Mouse (Mus musculus) adrenal gland, postnatal 36 days (tissue): ENCODE measurements around the gene Mnx1. TPM values are rescaled to one million over a fixed set of nuclear protein-coding genes. Genes with fewer than 3 reads are reported as not detected.
"Not testable (repeated sequence)": the region's sequence is repeated elsewhere in the genome, so short reads cannot be mapped to it uniquely, and the experiment has no call there.

Experiments used
- DNase-seq, 2 experiments: peaks; one replicate each; pipeline ENCODE4 v3.0.0; 2021; ENCODE audit warnings: mixed read lengths in 1 of 2
- total RNA-seq, 2 experiments: library from RNA; stranded (reverse); gene quantifications; 2 replicates each; pipeline ENCODE4 v1.2.3; 2021

The Mnx1 gene
- total RNA-seq, 2 experiments from 2014 or later: not detected

DNA sequence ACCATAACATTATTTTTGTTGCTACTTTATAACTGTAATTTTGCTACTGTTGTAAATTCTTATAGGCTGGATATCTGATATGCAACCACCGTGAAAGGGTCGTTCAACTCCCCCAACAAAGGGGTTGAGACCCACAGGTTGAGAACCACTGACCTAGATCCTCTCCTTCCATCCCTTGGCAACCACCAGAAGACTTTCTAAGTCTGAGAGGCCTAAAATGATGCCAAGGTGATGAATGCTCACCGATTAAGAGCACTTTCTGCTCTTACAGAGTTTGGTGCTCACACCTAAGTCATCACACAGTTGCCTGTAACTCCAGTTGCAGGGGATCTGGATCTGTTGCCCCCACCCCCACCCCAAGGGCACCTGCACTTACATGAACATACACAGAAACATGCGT lies 8.8 kb downstream of the Mnx1 start:
- no peak for DNase-seq

DNA sequence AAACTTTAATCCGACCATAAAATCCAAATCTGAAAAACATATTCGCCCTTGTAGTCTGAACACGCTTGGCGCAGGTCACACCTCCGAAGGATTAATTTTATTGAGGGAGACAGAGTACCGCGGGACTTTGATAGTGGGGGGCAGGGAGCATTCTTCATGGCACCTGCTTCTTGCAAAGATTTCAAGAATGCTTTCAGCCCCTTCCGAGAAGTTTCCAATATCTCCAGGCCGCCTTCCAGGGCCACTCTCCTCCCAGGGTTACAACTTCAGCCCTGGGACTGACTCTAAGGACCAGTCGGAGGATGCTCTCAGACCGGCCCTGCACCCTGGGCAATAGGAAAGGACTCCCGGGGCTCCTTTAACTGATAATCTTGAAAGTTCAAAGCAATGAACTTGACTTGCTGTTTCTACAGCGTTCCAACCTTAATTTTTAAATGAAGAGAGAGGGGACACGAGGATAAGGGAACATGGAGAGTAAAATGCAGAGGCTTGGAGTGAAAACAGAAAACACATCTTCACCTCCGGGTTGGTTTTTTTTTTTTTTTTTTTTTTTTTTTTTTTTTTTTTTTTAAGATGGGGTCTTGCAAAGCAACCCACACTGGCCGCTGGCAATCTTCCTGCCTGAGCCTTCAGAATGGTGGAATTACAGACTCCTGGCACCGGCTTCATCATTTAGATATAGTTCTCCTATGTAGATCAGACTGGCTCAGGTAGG lies 9.8 kb downstream of the Mnx1 start:
- DNase-seq: no peak

DNA sequence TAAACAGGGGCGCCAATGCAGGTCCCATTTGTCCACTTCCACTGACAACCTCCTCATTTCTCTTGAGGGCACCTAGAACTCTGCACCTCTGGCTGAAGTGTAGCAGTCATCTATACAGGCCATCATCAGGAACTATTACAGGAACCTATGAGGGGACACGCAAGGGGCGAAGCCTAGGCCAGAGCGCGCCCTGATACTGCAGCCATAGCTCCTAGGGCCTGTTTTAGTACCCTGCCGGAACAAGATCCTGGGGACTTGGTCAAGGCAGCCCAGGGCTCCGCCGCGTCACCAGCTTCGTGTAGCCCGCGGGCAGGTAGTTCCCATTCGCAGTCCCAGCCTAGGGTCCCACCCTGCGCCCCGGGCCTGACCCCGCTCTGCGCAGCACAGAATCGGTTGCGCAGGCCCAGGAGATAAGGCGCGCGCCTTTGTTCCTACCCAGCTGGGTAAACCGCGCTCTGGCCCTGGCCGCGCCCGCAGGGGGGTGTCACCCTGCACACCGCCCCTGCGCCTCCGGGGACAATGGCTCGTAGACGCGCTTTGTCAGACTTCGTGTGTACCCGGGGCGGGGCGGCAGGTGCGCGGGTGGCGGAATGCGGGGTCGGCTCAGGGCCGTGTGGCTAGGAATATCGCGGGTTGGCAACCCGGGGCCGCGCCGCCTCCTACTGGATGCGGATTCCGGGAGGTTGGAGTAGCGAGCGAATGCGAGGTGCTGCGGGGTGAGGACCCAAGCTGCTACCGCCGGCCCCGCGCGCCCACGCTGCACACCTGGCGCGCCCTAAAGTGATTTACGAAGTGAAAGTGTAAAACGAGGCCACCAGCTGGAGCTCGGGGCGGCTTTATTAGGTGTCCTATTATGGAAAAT lies 10.6 kb downstream of the Mnx1 start:
- no peak for DNase-seq

DNA sequence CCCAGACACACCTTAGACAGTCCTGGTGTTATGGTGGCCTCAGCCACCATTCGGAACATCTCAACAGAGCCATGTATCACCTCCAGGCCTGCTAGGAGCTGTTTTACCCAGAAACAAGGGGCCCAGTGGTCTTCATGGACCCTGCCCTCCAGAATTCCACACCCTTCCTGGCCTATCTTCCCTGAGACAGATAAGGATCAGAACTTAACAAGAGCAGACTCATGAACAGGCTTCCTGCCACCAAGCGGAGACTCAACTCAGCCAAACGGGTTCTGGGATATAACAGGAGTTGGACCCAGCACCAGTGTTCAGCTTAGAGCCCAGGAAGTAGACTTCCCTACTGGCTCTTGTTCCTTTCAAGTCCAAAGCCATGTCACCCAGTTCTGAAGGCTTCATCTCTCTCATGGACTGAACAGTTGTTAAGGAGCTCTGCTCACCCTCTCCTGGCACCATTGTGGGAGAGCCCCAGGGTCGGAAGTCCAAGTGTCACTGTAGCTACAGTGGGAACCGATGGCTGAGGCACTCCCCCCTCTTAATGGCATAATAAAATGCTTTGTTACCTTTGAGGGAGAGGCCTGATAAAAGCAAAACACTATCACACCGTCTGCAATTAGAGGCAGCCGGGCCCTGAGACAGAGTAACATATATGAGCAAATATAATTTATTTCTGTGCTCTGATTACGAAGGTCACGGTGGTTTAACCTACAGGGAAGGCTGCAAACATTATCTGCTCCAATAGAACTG lies 15.2 kb downstream of the Mnx1 start:
- no peak for DNase-seq

DNA sequence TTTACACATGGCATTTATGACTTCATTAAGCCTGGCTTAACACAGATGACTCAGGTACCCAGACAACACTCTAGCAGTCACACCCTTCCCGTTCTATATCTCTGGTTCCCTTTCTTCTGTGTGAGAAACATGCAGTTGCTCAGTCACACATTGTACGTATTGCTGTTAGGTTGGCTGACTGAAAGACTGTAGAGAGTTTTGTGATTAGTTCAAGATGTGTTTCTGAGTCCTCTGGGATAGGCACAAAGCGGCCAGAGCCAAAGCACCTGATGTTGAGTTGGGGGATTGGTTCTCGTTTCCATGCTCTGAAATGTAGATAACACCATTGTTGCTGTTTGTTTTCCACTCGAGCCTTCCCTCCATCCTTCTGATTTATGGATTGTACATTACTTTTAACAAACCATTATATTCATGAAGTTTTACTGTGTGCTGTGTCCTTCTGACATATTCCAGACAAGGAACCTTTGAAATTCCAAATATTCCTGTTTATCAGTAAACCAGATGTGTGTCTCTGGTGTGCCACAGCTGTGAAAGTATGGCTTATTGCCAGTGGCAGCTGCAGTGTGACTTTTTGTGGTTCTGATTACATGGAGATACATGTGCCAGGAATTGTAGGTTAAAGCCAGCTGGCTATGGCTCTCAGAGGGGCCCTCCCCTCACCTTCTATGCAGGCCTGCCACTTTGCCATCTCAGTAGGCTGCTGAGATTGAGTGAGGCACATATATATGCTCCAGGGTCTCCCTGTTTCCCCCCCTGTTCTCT lies 21.2 kb downstream of the Mnx1 start:
- DNase-seq: no peak

DNA sequence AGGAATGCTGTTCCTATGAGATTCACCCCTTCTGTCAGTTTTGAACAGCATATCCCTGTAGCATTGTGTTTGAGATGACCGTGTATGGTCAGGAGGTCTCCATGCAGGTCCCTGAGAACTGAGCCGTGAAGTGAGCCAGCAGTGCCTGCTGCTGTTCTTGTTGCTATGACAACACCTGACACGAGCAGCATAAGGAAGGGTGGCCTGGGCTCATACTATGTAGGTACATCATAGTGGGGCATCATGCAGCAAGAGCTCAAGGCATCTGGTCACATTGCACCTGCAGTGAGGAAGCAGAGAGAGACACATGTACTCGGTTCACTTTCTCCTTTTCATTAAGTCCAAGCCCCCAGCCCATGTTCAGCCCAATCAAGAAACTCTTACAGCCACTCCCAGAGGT lies 25.9 kb downstream of the Mnx1 start:
- no peak for DNase-seq

DNA sequence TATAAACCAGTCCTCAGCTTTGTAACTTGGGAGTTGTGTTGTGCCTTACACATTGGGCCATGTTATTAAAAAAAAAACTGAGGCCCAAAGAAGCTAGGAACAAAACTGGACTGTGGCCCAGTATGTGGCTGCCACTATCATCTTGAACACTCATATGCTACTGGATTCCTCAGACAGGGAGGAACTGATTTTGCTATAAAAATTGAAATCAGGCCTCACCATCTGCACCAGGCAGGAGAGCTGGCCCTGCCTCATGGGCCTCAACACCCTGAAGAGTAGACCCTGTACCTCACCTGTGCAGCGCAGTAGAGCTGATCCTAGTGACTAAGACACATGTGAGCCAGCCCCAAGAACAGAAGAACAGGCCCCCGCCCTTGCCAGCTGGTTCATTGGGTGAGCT lies 33.0 kb downstream of the Mnx1 start:
- no peak for DNase-seq

DNA sequence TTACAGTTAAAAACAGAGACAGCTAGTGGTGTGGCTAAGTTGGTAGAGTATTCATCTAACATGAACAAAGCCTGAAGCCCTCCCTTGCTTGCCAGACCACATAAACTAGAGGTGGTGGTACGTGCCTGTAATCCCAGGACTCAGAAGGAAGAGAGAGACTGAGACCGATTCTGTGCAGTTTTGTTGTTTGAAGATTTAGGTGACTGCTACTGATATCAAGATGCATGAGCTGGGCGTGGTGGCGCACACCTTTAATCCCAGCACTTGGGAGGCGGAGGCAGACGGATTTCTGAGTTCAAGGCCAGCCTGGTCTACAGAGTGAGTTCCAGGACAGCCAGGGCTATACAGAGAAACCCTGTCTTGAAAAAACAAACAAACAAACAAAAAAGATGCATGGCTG lies 41.5 kb downstream of the Mnx1 start:
- DNase-seq: not testable (repeated sequence)

DNA sequence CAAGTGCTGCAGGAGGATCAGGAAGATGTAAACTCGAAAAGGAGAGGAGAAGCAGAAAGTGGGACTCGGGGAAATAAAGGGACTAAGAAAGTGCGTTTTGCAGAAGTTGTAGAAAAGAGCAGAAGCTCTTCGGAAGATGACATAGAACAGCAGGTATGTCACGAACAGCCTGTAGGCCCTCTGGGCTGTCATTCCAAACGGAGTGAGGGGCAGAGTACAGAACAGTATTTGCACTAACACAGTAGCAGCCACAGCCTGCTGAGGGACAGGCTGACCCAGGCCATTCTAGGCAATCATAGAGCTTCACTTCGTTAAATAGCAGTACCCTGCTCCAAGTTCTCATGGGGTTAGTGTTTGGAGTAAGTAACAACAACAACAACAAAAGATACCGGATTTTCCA lies 42.8 kb downstream of the Mnx1 start:
- no peak for DNase-seq

DNA sequence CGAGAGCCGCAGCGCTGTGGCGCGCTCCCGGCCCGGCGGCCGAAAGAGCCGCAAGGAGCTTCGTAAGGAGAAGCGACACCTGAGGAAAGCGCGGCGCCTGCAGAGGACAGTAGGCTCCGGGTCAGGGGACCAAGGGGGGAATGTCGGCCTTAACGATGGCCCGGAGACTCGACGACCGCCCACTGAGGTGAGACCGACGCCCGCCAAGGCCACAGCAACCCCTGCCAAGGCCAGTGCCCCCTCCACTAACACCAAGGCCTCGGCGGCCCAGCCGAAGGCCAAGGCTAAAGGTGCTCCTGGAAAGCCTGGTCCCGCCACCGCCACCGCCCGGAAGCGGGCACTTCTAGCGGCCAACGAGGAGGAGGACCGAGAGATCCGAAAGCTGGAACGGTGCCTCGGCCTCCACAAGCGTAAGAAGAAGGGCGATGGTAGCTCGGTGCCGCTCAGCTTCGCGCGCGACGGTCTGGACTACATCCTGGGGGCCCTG lies 43.4 kb downstream of the Mnx1 start:
- DNase-seq: peak; percentile 71 to 75

DNA sequence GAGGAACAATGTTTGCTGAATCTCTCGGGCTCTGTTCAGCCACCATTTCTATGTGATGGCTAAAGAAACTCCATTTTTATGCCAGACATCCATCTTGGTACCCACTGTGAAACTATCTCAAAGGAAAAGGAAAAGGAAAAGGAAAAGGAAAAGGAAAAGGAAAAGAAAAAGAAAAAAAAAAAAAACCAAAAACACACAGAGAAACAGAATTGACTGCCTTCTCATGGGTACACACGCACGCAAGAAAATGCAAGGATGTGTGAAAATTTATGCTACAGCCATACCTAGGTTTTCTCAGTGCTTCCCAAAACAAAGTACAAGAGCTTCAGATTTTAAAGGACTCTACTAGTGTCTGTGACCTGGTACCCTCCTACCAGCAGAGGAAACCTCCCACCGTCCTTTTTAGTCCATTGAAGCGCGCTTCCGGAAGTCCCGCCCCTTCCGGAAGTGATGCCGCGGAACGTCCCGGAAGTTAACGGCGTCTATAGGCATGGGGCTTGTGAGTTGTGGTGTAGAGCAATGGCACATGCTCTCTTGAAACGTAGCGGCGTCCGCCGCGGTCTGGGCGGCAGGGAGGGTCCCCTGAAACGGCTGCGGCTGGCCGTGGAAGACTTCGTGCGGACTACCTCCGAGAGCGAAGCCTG lies 43.9 kb downstream of the Mnx1 start, which contains the start of gene Nom1:
TSS of gene Nom1 (plus strand) at position 437 of the 644 bp plus-strand sequence.
- DNase-seq: peak; percentile 92 to 93

DNA sequence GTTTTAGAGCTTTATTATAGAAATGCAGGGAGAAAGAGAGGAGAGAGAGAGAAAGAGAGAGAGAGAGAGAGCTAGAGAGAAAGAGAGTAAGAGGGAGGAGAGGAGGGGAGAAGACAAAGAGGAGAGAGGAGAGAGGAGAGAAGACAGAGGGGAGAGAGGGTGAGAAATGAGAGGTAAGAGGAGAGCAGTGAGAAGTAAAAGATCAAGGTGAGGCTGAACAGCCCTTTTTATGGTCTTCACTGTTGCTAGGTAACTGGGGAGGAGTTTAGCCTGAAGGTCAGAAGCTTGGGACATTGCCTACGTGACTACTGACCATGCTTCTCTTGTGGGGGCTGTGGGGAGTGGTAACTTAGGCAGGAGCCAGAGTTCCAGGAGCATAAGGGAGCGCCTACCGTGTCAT lies 54.9 kb downstream of the Mnx1 start:
- DNase-seq: not testable (repeated sequence)

Other genes starting within 250 kb of the Mnx1 start
- 10 to 100 TPM; 10.6 to 12.8 TPM for gene Lmbr1, start 100.1 kb downstream of the Mnx1 start, total RNA-seq
- 10 to 100 TPM; 36.3 to 42.3 TPM for gene Nom1, start 43.8 kb downstream of the Mnx1 start, total RNA-seq
- gene Ube3c, start 90.8 kb upstream of the Mnx1 start, total RNA-seq: 10 to 100 TPM; 49.1 to 61.5 TPM